Mouse (Mus musculus) ZHBTc4 (cell line): ENCODE measurements around the gene Tmem63c.

ENCODE experiments used
- DNase-seq: peaks from one replicate; pipeline ENCODE4 v3.0.0-alpha.2; 2011; ENCODE audit warnings: low read depth, low spot score

The Tmem63c gene

DNA sequence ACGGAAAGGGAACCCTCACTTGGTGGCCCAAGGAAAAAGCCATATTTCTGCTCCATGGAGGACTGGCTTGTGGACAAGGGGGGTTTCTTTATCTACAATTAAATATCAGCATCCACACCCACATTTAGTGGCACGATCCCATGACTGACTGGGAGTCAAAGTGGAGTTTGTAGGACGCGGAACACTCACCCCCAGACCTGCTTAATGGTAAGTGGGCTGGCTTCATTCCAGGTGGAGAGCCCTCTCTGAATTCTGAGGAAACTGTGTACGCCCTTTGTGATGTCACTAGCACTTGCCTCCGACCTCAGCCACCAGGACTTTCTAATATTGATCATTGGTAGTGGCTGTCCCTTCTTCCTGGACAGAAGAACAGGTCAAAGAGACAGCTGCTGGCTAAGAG, at the start of gene Tmem63c:
Gene Tmem63c (plus strand): TSS at position 301 of the 400 bp plus-strand sequence.
- no peak for DNase-seq

DNA sequence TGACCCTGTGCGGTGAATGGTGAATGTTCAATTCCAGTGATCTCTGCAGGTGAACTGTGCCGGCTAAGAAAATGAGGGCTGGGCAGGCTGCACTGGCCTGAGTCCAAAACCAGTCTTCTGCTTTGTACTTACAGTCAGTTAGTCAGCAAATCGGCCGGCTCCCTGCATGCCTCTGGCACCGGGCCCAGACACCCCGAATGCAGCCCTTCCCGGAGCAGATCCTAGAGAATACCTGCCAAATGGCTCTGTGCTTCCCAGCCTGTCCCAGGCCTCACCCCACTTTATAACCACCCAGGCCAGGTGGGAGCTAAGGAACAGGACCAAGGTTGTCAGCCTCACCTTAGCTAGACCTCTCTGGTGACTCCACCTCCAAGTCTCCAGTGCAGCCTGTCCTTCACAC, 47.9 kb upstream of the Tmem63c start:
- DNase-seq, result no peak

DNA sequence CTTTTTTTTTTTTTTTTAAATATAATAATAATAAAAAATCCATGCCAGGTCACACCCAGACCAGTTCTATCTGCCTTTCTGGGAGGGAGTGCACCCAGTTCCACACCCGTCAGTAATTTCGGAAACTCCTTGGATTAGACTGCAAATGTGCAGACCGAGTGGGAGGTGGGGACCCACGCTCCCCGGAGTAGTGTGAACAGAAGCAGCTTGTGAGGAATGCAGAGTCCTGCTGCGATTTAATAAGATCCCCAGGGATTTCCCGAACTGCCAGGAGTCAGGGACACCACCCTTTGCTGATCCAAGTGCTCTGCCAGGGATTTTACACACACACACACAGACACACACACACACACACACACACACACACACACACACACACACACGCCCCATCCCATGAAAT, 47.4 kb upstream of the Tmem63c start:
- DNase-seq, result peak; percentile 35

DNA sequence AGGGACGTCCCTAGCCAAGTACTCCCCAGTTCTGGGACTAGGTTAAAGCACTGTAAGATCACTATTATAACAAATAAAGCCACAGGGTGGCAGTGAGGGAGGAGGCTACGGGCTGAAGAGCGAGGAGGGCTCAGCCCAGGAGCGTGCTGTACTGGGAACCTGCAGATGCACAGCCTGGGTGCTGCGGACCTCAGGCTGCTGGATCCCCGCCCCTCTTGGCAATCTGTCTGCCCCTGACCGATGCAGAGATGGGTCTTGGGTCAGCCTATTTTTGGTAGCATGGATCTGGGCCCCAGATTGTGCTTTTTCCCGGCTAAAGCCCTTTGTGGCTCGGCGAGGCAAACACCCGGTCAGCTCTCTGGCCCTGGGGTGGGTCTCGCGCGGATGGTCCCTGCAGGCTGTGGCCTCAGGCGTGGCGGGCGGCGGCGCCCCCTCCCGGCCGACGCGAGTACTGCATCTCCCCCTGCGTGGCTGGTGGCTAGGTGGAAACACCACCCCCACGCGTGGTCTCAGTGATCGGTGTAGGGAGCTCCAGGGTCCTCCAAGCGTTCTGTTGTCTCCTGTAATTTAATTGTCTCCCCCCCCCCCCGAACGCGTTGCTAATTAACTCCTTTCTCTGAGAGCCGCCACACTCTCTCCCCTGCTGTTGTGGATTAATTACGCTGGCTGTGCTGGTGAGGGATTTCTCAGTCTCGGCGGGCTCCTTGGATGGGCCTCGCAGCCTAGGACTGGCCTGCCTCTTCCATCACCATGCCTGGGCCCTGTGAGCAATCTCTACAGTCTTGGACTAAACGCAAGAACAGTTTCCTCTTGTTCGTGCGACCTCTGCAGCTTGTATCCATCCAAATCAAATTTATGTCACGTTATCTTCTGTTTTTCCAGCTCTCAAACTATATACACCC, 46.5 kb upstream of the Tmem63c start:
- DNase-seq, result peak; percentile 79

DNA sequence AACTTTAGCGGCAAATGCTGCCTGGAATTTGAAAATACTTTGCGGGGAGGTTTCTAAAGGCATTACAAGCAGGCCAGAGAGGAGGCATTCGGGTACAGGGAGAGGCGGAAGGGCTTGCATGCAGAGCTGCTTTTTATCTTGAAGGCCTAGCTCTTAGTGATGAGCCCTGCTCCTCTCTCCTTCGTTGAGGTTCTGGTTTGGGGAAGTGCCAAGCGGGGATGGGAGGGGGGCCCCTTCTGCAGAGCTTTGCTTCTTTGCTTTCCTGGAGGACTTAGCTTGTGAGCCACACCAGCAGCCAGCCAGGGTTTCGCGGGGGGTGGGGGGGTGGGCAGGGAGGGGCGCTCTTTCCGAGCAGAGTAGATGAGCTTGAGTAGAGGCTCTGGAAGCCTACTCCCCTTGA, 45.4 kb upstream of the Tmem63c start:
- DNase-seq, result no peak

DNA sequence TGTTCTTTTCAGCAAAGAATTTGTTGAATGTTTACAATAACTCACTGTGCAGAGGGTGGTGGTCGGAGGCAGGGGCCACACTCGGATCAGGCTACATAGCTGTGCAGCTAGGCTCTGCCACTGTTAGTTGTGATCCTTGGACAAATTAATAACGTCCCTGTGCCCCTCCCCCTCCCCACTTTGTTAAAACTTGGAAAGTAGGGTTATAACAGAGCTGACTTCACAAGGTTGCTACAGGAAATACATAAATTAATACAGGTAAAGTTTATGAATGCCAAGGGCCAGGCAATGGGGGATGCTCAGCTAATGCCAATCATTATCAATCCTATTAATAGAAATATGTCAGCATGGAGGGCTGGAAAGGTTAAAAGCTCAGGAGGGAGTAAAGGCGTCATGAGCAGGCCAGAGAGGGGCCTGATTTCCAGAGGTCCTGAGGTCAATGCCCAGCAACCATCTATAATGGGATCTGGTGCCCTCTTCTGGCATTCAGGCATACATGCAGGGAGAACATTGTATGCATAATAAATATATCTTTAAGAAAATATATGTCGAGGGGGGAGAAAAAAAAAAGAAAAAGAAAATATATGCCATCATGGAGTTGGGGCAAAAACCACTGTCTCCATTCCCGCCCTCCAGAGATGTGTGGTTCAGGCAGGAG, 44.5 kb upstream of the Tmem63c start:
- no peak for DNase-seq

DNA sequence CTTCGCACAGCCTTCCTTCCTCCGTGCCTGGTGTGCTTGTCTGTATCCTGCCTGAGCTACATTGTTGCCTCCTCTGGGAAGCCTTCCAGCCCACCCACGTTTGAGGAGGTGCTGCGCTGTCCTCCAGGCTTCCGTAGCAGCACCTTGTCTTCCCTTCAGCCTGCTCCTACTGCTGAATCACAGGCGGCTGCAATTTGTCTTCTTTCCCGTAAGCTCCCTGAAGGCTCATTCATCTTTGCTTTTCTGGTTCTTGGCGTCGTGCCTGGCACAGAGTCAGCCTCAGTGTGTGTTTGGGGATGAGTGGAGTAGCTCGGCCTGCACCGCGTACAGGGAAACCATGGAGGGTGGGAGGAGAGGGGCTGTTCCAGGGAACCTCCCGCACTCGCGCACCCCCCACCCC, 43.3 kb upstream of the Tmem63c start:
- DNase-seq, result no peak

DNA sequence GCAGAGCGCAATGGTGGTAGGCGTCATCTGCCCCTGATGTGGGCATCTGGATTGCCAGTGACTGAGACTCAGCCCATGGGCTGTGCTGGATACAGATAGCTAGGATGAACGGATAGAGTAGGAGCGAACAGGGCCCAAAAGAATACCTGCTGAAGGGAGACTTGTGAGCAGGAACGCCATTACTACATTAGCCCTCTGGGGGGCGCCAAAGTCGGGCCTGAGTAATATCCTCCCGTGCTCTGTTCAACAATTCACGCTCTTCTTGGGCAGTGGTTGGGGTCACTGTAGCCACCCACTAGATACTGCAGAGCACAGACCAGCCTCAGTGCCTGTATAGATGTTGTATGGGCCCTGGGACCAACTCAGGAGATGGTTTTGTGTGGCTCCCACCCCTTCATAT, 40.0 kb upstream of the Tmem63c start:
- peak; percentile 59 for DNase-seq

DNA sequence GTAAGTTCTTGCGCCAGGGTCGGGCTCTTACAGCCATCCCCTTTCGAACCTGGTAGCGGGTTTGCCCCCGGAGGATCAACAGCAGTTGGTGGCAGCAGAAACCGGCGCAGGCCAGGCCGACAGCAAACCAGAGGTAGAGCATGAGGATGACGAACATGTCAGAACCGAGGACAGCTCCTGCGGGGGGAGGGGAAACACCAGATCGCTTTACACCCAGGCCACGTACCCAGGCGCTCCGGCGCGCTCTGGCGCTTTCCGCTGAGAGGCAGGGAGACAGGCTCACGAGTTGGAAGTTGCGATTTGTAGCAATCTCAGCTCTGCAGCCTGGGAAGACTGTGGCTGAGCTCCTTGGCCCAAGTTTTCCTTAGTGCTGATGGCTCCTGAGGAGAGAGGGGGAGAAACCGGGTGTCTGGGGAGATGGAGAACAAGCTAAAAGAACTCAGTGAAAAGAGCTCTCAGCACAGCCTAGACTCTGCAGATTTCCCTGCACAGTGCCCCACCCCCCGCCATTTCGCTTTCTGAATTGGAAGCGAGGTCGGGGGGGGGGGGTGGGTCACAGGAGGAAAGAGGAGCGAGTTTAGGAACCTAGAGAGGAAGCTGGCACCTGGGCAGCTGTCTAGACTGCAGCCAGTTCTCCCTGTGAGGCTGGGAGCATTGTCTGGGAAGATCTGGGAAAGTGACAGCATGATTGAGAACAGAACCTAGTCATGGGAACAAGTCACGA, 37.5 kb upstream of the Tmem63c start:
- peak; percentile 91 for DNase-seq

DNA sequence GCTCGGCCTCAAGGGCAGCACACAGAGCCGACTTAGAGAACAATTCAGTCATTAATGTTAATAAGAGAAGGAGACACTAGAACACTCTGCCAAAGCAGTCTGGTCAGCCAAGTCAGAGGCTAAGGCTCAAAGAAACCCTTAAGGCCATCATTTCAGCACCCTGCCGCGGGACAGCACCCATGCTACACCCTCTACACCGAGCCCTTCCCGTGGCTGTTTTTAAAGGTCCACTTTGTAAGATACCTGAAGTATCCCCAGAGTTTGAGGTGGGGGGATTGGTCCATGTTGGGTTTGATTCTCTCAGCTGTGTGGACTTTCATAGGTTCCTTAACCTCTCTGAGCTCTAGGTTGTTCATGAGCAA, 37.0 kb upstream of the Tmem63c start:
- peak; percentile 71 for DNase-seq

DNA sequence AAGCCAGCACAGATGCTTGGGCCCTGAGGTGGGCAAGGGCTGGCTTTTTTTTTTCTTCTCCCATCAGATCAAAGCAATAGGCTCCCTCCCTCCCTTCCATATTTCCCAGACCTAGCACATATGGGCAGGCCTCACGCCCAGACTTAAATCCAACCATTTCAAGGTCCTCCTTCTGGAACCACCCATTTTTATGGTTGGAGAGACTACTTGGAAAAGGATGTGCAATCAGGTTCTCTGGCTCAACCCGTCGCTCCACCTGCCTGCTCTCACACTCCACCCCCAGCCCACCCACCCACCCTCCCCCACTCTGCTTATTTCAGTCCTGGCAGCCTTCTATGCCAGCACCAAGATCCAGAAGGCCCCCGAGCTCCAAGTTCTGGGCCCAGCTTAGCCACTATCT, 34.6 kb upstream of the Tmem63c start:
- DNase-seq, result no peak

DNA sequence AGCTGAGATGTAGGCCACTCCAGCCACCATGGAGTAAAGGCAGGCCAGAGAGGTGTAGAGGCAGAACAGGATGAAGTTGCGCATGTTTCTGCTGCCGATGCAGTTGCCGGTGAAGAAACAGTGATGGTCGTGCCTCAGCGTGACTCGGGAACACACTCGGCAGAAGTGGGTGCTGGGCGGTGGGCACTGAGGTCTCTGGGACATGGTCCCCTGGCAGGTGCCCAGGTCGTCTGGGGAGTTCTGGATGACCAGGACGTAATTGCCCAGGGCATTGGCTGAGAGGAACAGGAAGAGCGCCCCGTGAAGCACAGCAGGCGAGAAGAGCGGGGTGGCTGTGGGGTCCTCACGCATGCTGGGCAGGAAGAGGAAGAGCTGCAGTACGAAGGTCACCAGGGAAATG, 32.9 kb upstream of the Tmem63c start:
- no peak for DNase-seq

DNA sequence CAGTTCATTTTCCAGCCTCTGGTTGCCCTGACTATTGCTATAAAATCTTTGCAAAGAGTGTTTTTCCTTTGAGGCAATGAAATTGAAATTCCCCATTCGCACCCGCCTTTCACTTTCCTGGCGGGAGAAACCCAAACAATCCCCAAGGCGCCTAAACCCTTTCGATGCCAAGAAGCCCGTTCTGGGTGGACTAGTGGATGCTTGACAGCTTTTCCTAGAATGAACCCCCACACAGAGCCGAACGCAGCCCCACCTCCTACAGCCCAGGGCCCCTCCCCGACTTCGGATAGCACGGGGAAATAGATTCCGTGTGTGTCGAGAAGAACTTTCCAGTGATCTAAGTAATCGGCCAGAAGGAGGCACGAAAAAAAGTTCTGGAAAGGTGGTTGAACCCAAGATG, 31.8 kb upstream of the Tmem63c start:
- no peak for DNase-seq

DNA sequence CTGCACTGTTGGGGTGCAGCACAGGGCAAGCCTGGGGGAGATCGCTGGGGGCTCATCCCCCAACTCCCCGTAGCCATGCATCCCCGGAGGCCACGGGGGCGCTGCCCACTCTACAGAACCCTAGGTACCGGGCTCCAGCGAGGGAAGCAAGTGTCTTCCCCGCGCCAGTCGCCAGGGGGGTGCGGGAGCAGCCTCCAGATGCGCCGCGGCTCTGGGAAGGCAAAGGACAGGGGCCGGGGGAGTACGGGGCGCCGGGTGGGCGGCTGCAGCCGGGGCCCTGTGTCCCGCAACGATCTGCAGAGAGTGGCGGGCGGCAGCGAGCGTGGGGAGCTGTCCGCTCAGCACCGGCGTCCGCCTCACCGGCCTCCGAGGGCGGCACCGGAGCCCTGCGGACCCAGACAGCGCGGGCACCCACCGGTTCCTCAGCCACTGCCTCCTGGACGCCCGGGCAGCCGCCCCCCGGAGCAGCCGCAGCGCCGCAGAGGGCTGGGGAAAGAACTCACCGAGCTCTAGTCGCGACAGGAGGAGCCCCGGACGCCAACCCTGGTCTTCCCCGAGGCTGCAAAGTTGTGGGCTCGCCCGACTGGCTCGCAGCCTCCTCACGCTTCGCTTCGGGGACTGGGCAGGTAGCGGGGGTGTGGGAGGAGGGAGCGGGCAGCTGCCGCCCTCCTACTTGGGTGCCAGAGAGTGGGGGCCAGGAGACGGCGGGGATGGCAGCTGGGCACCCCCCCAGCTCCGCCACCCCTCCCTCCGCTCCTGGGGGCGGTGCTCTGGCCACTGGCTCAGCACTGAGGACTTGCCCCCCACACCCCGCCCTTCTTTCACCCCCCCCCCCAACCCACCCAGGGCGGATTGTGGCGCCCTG, 31.0 kb upstream of the Tmem63c start, which contains the start of gene Zdhhc22:
Gene Zdhhc22 (minus strand): TSS at position 541 of the 865 bp plus-strand sequence.
- peak; percentile 77 for DNase-seq

DNA sequence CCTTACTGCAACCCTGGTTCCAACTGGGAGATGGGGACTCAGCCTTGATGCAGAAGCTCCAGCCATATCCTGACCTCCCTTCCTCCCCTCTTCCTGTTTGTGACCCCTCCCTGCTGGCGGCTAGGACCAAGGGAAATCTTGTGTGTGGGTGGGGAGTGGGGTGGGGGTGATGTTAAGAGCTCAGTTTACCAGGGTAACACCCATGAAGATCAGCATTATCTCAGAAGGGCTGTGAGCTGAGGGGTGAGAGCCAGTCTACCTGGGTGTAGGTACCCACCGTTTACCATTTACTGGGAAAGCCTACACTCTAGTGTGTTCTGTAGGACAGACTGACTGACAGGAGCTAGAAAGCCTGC, 30.4 kb upstream of the Tmem63c start:
- DNase-seq, result no peak

DNA sequence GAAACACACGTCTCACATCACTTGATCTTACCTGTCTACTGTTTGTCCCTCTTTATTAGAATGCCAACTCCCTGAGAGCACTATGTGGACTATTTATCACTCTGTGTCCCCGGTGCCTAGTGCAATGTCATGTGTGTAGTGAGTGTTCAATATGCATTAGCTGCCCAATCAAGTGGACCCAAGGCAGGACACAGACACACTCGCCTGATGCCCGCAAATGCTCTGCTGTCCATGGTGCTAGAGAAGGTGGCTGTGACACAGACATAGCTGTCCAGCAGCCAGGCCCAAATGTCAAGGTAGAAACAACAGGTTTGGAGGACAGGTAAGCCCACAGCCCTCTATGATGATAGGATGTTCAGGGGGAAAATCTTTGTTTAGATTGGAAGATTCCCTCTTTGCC, 27.0 kb upstream of the Tmem63c start:
- DNase-seq, result no peak

DNA sequence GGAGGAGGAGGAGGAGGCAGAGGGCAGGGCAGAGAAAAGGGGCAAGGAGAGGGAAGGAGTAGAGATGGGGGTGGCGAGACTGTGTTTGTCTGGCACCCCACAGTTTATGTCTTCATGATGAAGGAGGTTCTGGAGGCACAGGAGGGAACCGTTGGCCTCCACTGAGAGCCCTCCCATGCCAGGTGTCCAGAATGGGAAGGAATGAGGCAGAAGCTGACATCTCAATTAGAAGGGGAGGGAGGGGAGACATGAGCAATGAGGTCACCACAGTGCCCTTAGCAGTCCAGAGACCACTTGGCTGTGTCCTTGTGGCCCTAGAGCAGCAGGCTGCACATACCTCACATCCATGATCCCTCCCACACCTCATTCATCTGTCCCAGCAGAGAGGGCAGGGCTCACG, 26.4 kb upstream of the Tmem63c start:
- DNase-seq, result no peak

DNA sequence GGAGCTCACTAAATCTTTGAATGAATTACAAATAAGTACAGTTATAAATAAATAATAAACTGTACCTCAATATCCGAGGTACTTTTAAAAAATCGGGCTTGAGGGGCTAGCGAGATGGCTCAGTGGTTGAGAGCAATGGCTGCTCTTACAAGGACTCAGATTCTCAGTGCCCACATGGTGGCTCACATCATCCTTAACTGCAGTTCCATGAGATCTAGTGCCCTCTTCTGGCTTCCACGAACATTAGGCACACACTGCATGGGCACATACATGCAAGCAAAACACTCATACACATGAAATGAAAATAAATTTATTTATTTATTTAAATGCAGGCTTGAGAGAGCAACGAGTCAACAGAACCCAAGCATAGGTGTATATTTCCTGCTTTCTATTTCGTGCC, 25.2 kb upstream of the Tmem63c start:
- no peak for DNase-seq

DNA sequence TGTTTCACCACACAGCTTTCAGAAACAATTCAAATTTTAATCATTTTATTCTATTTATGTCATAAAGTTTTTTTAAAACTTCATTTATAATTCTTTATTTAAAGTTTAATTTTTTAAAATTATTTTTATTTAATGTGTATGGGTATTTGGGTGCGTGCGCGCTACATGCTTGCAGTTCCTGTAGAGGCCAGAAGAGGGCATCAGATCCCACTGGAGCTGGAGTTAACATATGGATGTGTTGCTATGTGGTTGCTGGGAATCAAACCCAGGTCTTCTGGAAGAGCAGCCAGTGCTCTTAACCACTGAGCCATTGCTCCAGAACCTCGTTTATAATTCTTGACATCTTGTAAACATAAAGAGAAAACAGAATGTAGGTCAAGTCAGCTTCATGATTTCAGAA, 22.4 kb upstream of the Tmem63c start:
- peak; percentile 58 for DNase-seq

DNA sequence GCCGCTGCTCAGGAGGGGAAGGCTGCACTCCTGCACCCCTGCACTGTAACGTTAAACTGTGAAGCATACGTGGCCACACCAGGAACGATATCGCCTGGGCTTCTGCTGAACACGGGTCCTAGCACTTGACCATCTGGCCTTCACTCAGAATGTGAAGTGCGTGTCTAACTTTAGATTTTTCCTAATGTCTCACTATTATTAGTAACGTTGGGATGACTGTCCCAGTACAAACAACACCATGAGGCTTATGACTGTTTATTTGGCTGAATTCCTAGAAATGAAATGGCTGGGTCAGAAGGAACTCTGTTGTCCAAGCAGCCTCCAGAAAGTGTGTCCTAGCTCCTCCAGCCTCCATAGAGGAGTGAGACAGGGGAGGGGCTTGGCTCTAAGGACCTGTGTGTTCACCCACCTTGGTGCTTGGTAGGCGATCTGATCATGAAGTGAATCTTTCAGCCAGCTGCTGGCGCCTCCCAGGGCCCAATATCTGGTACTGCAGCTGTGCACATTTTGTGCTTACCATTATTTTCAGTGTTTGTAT, 21.8 kb upstream of the Tmem63c start:
- peak; percentile 66 for DNase-seq

DNA sequence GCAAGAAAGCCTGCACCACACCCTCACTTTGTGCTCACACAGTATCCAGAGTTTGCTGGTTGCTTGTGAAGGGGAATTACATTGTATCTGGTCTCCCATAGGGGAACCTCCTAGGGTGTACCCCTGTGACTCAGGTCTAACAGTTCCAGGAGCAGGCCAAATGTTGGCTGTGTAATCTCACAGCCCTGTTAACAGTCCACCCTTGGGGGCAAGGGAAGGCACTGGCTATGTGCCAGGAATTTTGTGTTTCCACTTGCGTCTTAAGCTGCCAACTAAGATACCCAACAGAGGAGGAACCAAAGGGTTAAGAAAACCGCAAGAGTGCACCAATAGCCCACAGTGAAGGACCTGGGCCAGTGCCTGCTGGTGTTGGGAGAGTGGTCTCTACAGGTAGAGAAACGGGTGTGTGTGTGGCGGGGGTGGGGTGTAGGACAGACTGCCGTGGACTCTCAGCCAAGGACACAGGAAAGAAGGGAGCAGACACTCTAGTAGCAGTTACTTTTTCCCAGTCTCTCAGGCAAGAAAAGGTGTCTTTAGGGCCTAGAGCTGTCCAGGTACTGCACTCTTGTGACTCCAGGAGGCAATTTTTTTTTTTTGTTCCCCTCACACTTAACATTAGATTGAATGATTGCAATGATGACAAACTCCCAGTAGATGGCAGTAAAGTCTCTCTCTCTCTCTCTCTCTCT, 20.8 kb upstream of the Tmem63c start:
- peak; percentile 59 for DNase-seq
